Mouse (Mus musculus): ENCODE data around the gene Rasgrp2. TPM values are rescaled to one million over a fixed set of nuclear protein-coding genes. Genes with fewer than 3 reads are reported as not detected.

Rasgrp2 gene
- polyA plus RNA-seq, 1 experiment from 2014 or later = 116 TPM

DNA sequence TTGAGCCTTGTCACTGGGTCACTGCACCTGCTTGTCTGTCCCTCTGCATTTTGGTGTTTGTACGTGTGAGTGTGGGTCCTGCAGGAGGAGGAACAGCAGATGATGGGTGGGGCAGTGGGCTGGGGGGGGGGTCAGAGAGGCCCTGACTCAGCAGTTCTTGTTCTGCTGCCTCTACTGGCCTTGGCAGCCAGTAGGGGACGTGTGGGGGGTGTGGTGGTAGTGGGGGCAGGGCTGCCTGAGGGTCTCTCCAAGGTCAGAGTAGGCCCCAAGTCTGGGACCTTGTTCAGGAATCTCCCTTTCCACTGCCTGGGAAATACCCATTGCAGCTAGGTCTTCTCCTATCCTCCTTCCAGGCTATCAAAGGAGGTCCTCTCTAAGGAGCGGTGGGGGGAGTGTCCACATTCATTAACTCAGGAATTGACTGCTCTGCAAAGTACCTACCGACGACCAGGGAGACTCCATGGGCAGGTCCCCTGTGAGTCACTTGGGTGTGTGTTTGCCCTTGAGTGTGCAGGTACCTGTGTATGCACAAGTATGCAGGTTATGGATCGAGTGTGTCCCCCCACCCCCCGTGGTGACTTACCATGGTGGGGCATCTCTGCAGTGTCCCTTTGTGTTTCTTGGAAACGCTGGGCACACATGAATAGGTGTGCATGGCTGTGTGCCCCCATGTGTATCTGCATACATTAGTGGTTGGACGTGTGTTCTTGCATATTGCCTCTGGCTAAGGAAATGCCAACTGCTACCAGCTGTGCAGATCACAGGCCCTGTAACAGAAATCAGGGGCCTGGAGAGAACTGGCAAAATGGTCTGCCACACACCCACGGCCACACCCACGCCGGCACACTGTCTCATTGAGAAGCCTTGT is 18.0 kb downstream of the Rasgrp2 start:
- ATAC-seq (replicated peaks; ENCODE audit: low FRiP score, low read depth) = 0 out of 2 replicates have a peak, but pooled peaks have one; percentile 23
- Histone ChIP-seq H3K4me3 (replicated peaks; ENCODE audit: low read depth, low read length) (no peak overlapping the region), H3K27ac (no peak overlapping the region), H3K9me3 (replicated peaks; ENCODE audit: low read length) (no peaks in the 10 kb centered on the region), H3K36me3 (ENCODE audit: insufficient read depth, low read length) (no peaks in the 10 kb centered on the region), H3K27me3 (ENCODE audit: insufficient read depth, low read length) (peaks cover 25% of the 10 kb centered on the region), H3K4me1 (replicated peaks; ENCODE audit: insufficient read depth, low read length) (peaks cover 3% of the 10 kb centered on the region; the same call in 1 of the 2 replicates), H3K4me2 (ENCODE audit: low read length) (no peak overlapping the region), H3K9ac (ENCODE audit: low read depth, low read length) (no peak overlapping the region)
- WGBS = 56% methylated on average over 12 of the region's 12 CpGs
- DNase-seq (ENCODE audit: low spot score) = no peak
- TF ChIP-seq CTCF (IDR thresholded peaks at IDR 0.05; ENCODE audit: low read depth) = no peak

- DNase-seq (ENCODE audit: low spot score) (peak; percentile 88), ATAC-seq (replicated peaks; ENCODE audit: low FRiP score, low read depth) (peak; percentile 83)
- peaks cover 25% of the 10 kb centered on the region for H3K27me3 ChIP-seq (ENCODE audit: insufficient read depth, low read length)
- H3K9me3 ChIP-seq (replicated peaks; ENCODE audit: low read length) = no peaks in the 10 kb centered on the region
- no peak within 1 kb of the TSS for H3K27ac ChIP-seq
- peak within 1 kb of the TSS; percentile 82 for H3K4me2 ChIP-seq (ENCODE audit: low read length)
- H3K4me1 ChIP-seq (replicated peaks; ENCODE audit: insufficient read depth, low read length) = peaks cover 3% of the 10 kb centered on the region; the same call in 1 of the 2 replicates
- peak; percentile 89 for TF ChIP-seq CTCF (IDR thresholded peaks at IDR 0.05; ENCODE audit: low read depth)
- H3K9ac ChIP-seq (ENCODE audit: low read depth, low read length) = no peak within 1 kb of the TSS
- H3K4me3 ChIP-seq (replicated peaks; ENCODE audit: low read depth, low read length) = peak within 1 kb of the TSS; percentile 41
- H3K36me3 ChIP-seq (ENCODE audit: insufficient read depth, low read length) = no peaks in the 10 kb centered on the region
- WGBS = under 1% methylated on average over 38 of the region's 46 CpGs
Observed at GRCm38 (mm10) chr19:6418233-6418879, 19.2 kb downstream of the Rasgrp2 start, which contains the start of gene Nrxn2. Gene Nrxn2, plus strand, starts transcription at chr19:6418731.

GRCm38 (mm10) chr19:6418984-6419692 is 20.0 kb downstream of the Rasgrp2 start:
- no peaks in the 10 kb centered on the region for H3K9me3 ChIP-seq (replicated peaks; ENCODE audit: low read length)
- no peak overlapping the region for H3K27ac ChIP-seq
- H3K9ac ChIP-seq (ENCODE audit: low read depth, low read length) = no peak overlapping the region
- peaks cover 3% of the 10 kb centered on the region; the same call in 1 of the 2 replicates for H3K4me1 ChIP-seq (replicated peaks; ENCODE audit: insufficient read depth, low read length)
- WGBS = 8% methylated on average over 15 of the region's 23 CpGs
- peak overlapping the region; percentile 41; the same call in 1 of the 2 replicates for H3K4me3 ChIP-seq (replicated peaks; ENCODE audit: low read depth, low read length)
- ATAC-seq (replicated peaks; ENCODE audit: low FRiP score, low read depth) = no peak
- no peaks in the 10 kb centered on the region for H3K36me3 ChIP-seq (ENCODE audit: insufficient read depth, low read length)
- DNase-seq (ENCODE audit: low spot score) = no peak
- no peak for TF ChIP-seq CTCF (IDR thresholded peaks at IDR 0.05; ENCODE audit: low read depth)
- H3K27me3 ChIP-seq (ENCODE audit: insufficient read depth, low read length) = peaks cover 25% of the 10 kb centered on the region
- H3K4me2 ChIP-seq (ENCODE audit: low read length) = peak overlapping the region; percentile 82

DNA sequence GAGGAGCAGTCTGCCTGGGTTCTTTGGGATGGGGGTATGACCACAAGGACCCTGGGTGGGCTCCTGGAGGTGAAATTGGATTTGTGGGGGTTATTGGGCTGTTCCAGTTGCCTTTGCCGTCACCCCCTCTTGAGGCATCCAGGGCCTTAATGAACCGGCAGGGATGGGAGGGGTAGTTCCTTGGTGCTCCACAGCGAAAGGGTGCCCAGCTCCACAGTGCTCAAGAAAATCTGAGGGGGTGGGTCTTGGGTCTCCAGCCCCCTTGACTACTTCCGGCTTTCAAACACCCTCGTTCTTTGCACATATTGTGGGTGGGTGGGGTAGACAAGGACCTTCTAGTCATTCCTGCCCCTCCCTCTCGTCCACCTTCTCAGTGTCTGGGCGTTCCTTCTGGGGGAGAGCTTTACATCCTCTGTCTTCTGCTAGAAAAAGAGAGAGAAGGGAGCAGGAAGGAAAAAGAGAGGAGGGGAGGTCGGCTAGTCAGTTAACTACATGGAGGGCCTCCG is 20.7 kb downstream of the Rasgrp2 start:
- ATAC-seq (replicated peaks; ENCODE audit: low FRiP score, low read depth) (no peak), DNase-seq (ENCODE audit: low spot score) (no peak)
- Histone ChIP-seq H3K27me3 (ENCODE audit: insufficient read depth, low read length) (peaks cover 25% of the 10 kb centered on the region), H3K9ac (ENCODE audit: low read depth, low read length) (no peak overlapping the region), H3K4me2 (ENCODE audit: low read length) (no peak overlapping the region), H3K4me3 (replicated peaks; ENCODE audit: low read depth, low read length) (no peak overlapping the region), H3K27ac (no peak overlapping the region), H3K9me3 (replicated peaks; ENCODE audit: low read length) (no peaks in the 10 kb centered on the region), H3K36me3 (ENCODE audit: insufficient read depth, low read length) (no peaks in the 10 kb centered on the region), H3K4me1 (replicated peaks; ENCODE audit: insufficient read depth, low read length) (peaks cover 3% of the 10 kb centered on the region; the same call in 1 of the 2 replicates)
- no peak for TF ChIP-seq CTCF (IDR thresholded peaks at IDR 0.05; ENCODE audit: low read depth)
- WGBS = 50% methylated on average over 9 of the region's 9 CpGs

GRCm38 (mm10) chr19:6420481-6421210 is 21.5 kb downstream of the Rasgrp2 start:
- Histone ChIP-seq H3K9ac (ENCODE audit: low read depth, low read length) (no peak overlapping the region), H3K27me3 (ENCODE audit: insufficient read depth, low read length) (peaks cover 25% of the 10 kb centered on the region), H3K4me2 (ENCODE audit: low read length) (no peak overlapping the region), H3K9me3 (replicated peaks; ENCODE audit: low read length) (no peaks in the 10 kb centered on the region), H3K4me3 (replicated peaks; ENCODE audit: low read depth, low read length) (no peak overlapping the region), H3K36me3 (ENCODE audit: insufficient read depth, low read length) (no peaks in the 10 kb centered on the region), H3K27ac (no peak overlapping the region), H3K4me1 (replicated peaks; ENCODE audit: insufficient read depth, low read length) (peaks cover 3% of the 10 kb centered on the region; the same call in 1 of the 2 replicates)
- TF ChIP-seq CTCF (IDR thresholded peaks at IDR 0.05; ENCODE audit: low read depth) = no peak
- no peak for DNase-seq (ENCODE audit: low spot score)
- ATAC-seq (replicated peaks; ENCODE audit: low FRiP score, low read depth) = no peak
- WGBS = 56% methylated on average over 19 of the region's 19 CpGs

Measured in kidney, postnatal 0 days (tissue).